Mouse (Mus musculus) naive thymus-derived CD4-positive, alpha-beta T cell, adult 2 months (primary cell): ENCODE measurements around the gene Gm6993.

Source experiments
- DNase-seq: peaks from one replicate; pipeline ENCODE4 v3.0.0-alpha.2; 2011; ENCODE audit warnings: low read depth

Gm6993 gene

DNA sequence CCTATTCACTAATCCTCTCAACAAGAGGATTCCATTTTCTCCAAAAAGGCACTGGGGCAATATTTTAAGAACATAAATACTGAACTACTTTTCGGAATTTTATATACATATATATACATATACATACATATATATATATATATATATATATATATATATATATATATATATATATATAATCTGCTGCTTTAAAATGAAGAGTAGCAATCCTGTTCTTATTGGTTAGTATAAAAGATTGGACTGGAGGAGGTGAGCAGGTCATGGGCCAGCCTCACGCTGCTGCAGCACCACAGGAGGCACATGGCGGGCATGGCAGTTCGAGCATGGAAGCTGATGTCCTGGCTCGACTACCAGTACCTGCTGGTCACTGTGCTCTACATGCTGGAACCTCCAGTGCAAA is at the start of gene Gm6993:
Gene Gm6993 (plus strand): TSS at position 301 of the 400 bp plus-strand sequence.
- DNase-seq = no peak

DNA sequence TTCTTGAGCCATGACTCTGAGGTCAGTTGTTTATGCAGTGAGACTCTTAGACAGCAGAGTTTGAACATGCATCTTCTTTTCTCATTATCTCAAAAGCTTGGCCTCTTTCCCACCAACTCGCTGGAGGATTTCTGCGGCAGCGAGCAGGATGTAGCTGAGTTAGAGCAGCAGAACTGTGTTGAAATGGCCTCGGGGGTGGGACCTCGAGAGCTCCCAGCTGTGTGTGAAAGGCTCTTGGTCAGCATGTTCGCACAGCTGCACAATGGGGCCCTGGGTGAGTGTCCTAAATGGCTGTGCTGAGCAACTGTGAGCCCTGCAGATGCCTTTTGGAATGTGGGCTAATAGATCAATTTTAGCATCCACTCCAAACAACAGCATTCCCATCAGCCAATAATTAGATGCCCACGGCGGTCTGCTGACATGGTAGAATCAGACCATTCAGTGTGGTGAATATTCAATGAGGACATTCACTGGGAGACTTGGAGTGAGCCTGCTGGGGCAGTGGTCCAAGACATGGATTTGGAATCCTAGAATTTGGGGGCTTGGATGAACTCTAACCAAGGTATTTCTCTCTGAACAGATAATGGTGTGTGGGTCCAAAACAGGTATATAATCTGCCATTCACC is 49.1 kb upstream of the Gm6993 start:
- no peak for DNase-seq

DNA sequence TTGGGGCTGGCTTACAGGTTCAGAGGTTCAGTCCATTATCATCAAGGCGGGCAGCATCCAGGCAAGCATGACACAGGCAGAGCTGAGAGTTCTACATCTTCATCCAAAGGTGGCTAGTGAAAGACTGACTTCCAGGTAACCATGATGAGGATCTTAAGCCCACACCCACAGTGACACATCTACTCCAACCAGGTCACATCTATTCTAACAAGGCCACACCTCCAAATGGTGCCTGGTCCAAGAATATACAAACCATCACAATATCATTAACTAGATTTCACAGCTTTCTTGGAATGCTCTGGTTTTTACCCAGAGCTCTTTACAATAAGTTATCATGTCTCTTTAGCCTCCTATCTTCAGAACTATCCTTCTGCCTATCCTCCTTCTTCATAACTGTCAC is 38.1 kb upstream of the Gm6993 start:
- no peak for DNase-seq

DNA sequence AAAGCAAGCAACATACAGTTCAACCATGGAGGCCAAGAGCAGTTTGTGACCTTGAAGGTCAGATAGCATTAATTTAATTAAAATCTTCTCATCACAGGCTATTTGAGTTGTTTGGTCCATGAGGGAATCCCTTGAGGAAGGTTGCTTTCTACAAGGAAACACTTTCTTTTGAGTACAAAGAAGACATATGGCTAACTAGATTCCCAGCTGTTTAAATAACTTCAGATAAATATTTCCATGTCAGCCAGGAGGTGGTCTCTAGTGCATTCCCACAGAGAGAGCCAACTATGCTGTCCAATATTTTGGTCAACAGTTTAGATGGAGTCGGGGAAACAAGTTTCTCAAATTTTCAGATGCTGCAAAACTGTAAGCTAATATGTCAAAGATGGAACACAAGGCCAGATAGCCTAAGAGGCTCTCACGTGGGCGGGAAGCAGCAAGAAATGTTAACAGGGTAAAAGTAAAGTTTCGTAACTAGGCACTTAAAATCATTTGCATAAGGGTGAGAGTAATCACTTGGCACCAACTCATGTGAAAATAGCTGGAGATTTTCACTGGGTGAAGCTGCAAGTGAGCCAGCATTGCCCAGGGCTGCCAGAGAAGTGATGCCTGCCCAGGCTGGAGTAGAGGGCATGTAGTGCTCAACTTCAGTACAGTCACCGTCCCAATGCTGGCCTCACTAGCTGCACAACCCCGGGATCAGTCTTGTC is 36.7 kb upstream of the Gm6993 start:
- DNase-seq = no peak

DNA sequence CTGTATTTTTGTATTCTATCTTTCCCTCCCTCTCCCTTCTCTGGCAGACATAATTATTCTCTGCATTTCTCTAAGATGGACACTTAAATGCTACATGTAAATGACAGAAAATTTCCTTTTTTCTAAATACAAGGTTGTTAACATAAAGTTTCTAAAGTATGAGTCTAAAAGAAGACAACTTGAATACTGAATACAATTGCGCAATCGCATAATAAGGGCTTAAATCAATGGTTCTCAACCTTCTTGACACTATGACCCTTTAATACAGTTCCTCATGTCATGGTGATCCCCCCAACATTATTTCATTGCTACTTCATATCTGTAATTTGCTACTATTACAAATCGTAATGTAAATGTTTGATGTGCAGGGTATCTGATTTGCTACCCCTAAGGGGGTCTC is 35.7 kb upstream of the Gm6993 start:
- no peak for DNase-seq

DNA sequence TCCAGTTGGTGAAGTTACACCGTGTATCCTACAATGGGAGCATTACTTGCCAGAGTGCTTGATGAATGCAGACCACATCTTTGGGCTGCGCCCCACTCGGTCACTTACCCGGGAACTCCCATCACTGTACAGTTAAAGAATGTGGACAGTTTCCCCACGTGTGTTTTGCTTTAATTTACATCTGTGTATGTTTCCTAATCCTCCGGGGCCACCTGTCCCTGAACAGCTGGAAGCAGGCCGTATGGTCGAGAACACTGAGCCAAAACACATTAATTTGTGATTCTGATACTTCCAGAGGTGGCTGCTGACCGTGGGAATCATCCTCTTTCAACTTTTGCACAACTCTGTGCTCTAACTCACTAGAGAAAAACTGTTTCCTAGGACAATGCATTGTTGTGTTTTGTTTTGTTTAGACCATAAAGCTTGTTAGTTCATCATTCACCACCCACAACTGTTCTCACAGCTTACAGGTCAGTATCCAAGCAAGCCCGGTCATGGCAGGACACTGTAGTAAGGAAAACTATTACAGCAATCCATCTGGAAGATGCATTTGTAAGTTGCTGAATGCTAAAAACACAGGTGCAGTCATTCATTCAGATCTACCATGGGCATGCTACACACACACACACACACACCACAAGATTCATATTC is 34.5 kb upstream of the Gm6993 start:
- no peak for DNase-seq

DNA sequence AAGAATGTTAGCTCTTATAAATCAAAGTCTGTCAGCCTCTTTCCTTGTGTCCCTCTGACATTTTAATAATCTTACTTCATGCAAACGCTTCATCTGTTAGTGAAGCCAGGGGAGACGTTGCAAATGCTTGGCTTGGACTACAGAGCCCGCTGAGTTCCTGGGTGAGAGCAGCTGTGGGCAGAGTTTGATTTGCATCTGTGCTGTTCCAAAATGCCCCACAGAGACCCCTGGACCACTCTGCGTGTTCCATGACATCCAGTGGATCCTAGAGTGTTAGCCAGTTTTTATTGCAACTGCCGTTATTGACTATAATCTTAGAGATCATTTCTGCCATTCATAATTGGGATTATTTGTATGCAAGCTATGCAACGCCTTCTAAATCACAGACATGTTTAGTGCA is 31.8 kb upstream of the Gm6993 start:
- DNase-seq = no peak

DNA sequence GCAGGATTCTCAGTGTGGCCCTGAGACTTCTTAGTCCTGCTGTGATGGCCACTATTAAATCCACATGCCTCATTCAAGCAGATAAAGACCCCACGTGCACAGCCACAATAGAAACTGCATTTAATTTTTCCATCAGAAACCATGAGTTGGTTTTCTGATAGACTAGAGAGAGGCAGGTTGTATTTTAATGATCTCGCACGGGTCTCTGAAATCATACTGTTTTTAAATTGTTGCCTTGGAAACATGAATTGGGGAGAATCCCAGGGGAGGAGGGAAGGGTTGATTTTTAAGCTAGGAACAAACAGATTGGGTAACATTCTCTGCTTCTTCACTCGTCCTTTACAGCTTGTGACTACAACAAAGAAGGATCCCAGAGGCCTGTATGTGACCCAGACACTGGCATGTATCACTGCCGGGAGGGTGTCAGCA is 31.2 kb upstream of the Gm6993 start:
- no peak for DNase-seq

DNA sequence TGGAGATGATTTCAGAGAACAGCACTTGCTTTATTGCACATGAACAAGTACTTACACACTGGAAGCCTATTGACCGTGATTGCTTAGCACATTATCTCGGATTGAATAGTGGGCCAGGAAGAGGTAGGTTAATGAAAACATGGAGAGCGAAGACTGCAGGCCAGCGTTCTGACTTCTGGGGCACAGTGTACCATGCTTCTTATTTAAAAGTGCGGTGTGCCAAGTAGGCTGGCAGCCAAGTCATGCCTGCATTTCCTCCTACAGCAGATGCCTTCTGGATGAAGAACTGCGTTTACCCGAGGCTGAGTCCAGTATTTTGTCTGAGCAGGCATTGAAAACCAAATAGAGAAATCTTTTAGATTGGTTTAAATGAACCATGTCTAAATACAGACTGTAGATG is 27.0 kb upstream of the Gm6993 start:
- DNase-seq = no peak

DNA sequence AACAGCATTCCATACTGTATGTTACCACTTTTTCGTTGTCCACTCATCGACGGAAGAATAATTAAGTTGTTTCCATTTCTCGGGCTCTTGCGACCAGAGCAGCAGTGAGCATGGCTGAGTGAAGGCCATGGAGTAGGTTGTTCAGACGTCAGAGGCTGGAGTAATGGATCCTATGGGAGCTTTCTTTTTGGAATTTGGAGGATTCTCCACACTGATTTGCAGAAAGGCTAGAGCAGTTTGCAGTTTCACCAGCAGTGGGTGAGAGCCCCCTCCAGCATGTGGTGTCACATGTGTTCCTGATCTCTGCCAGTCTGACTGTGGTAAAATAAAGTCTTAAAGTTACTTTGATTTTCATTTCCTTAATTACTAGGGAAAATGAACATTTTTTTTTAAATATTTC is 25.6 kb upstream of the Gm6993 start:
- no peak for DNase-seq

DNA sequence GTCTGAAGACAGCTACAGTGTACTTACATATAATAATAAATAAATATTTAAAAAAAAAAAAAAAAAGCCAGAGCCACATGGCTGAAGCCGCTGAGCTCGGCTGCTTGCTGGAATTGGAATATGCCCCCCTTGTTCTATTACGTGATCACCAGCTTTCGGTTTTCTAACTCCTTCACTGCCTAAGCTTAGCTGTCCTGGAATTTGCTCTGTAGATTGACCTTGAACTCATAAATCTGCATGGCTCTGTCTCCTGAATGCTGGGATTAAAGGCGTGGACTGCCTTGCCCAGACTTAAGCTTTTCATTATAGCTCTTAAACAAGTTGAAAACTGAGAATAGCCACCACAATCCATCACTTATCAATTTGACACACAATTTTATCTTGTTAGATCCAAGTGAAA is 23.3 kb upstream of the Gm6993 start:
- DNase-seq = no peak

DNA sequence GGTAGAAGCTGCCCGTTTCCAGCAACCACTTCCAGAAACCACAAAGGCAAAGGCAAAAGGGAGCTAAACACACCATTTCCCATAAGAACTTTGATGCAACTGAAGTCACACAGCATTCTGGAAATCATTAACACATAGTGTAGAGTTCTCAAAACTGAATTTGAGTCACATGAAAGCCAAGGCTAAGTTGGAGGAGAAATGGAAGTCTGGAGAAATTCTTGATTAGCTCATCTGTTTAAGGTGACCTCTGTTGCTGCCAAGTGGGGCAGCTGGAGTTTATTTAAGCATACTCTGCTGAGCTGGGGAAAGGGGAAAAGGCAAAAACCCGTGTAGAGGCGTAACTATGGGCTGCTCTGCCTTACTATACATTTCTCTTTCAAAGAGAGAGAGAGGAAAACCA is 21.8 kb upstream of the Gm6993 start:
- DNase-seq = no peak

DNA sequence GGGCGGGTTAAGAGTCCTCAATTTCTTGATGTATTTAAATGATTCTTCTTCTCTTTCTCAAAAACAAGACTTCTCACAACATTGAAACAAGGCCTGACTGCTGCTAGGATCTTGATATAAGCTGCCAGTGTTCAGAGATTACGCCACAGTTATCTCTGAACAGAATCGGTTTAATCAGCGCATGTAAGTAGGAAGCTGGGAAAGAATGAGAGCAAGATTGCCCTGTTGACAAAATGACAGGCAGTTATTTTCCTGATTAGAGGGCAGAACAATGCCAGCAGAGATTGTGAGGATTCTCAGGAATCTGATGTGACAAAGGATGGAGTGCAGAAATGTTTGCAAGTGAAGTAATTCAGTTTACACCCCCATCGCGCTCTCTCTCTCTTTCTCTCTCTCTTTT is 19.0 kb upstream of the Gm6993 start:
- no peak for DNase-seq

DNA sequence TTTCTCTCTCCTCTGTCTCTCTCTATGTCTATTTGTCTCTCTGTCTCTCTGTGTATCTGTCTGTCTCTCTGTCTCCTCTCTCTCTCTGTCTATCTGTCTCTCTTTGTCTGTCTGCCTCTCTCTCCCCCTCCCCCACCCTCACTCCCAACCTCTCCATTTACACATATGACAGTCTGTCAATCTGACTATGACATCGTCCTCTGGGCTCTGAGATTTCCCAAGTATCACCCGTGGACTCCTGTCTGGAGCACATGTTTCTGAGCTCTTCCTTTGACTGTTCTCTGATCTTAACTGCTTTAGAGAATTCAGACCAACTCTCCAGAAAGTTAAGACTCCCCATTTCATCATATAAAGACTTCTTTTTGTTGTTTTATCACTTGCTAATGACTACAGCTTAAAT is 18.3 kb upstream of the Gm6993 start:
- DNase-seq = no peak

DNA sequence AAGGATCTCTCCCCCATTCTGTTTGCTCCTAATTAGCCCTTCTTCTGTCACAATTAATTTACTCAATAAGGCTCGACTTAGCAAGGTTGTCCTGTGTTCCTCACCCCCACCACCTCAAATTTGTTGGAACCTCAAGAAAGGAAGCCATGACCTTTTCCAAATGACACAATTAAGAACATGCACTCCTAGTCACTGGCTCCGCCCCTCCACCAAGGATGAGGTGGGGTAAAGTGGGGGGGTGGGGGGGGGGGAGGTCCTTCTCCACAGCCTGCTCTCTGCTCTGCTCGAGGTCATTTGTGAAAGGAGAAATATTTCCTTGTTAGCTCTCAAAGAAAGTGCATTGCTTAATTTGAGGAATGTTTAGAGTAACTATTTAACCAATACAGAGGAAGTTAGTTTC is 17.8 kb upstream of the Gm6993 start:
- no peak for DNase-seq

DNA sequence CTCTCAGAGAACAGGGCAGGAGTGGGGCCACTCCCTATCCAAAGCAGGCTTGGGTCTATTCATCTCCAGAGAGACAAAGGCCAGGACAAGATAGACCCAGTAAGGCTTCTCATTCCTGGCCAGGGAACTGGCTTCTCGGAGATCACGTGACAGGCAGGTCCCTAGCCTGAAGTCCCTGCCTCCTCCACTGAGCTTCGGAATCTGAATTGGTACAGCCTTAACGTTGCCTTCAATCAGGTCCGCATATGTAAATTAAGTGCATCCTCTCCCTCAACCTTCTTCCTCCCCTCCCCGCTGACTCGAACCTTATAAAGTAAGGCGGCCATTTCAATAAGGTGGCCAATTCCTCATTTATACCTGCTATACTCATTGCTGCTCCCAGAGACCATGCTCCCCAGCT is 15.1 kb upstream of the Gm6993 start:
- DNase-seq = no peak

DNA sequence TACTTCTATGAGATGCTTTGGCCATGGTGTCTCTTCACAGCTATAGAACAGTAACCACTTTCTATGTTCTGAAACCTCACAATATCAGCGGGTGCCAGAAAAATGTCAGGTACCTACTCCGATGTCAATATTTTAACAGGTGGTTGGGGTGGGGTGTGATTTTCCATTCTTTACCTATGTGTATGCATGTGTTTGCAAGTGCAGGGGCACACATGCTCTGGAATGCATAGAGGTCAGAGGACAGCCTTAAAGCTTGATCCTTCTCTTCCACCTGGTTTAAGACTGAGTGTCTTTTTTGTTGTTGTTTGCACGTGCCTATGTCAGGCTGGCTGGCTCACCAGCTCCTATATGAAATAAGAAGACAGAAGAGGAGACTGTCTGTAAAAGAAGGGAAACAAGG is 13.4 kb upstream of the Gm6993 start:
- no peak for DNase-seq

DNA sequence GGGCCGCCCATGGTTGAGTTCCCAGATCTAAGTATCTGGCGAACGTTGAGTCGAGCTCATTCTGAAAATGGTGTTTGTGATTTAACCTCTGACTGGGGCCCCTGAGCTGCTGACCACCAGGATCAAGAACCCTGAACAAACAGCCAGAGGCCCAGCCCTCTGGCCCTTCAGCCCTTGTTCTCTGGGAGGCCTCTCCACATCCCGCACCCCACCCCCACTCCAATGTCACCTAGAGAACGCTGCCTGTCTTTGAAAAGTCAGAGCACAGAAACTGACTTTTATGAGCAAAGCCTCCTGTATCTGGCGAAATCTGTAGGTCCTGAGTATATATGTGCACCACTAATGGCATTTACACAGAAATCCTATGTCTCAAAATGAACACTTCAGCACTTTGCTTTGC is 11.7 kb upstream of the Gm6993 start:
- no peak for DNase-seq

DNA sequence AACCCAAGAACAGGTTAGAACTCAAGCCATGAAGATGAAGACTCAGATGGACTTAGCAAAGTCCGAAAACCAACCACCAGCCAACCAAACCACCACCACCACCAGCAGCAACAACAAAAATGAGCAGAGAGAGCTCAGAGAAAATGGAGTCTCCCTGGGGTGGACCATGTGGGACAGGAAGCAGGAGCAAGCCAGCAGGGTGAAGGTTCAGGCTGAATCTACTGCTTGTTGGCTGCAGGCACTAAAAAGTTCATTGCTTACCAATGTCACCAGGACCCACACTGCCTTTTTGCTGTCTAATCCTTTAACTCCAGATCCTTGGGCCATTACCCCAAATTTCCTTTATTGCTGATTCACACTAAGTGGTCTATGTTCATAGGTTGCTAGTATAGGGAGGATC is 7.9 kb upstream of the Gm6993 start:
- no peak for DNase-seq

DNA sequence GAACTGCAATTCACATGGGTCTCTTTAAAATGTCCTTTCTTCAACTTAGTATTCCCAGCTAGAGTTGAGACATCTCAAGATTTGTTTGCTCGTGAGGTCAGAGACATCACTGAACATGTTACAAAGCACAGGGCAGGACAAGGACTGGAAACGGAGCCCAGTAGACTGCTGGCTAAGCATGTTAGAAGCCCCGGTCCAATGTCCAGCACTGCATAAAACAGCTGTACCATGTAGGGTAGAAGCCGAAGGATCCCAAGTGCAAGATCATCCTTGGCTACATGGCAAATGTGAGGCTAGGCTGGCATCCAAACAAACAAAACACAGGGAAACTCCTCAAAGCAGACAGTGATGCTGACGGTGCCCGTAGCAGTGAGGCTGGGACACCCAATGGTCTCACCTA is 5.6 kb upstream of the Gm6993 start:
- DNase-seq = no peak

DNA sequence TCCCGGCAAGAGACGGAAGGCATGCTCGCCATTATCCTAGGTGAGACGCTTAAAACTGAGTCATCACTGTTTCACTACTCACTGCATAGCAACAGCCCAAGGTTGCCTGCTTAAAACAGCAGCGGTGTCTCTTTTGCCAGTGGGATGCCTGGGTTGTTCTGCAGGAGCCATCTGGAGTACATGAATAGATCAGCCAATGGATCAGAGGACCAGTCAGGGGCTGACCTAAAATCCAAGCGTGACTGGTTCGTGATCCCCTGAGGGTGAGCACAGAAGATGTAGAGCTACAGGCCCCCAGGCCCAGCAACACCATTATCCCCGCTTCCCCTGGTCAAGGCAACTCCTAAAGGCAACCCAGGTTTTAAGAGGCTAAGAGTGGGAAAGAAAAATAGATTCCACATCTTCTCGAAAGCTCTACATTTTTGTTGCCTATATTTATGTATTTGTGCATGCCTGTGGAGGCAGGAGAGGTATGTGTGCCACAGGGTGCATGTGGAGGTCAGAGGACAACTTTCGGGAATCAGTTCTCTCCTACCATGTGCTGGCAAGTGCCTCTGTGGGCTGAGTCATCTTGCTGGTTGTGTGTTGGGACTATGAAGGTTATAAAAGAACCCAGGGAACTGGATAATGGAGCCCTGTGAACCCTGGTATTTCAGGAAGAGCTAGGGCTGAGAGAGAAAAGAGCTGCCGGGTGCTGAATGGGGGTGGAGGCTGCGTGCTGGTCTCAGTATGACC is 3.5 kb upstream of the Gm6993 start:
- no peak for DNase-seq

DNA sequence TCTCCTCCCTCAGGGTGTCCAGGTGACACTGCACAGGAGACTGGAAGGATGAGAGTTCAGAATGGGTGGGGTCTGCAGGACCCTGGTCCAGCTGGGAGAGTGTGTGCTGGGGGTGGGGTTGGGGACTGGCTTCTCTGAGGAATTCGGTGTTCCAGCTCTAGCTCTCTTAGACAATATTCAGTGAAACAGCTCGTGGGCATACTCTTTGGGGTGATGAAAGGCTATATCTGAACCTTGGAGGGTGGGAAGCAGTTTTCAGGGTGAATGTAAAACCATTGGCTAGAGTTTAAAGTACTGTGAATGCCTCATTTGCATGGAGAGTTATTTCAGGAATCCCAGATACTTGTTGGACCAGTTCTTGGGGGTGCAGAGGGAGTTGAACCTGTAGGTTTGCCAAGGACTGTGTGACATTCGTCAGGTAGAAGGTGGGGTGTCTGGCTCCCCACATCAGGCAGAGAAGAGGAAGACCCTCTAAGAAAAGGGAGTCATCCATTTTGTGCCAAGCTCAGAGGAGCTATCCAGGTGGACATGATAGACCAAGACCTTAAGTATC is 1.5 kb upstream of the Gm6993 start:
- DNase-seq = no peak

DNA sequence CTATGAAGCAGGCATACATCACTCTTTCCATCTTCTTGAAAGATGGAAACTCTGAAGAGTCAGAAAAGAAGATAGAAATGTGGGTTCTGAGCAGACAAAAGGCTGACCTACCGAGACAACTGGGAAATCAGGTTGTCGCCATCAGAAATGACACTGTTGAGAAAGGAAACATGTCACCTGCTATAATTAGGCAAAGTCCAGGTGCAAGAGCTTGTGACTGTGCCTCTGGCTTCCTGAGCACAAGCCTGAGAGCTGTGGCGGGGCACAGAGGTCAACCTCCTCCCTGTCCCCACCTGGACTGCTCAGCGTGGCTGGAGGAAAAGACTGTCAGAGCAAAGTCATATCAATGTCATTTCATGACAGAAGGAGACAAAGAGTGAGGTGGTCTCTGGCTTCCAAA is 772 bp upstream of the Gm6993 start:
- no peak for DNase-seq
